Mouse (Mus musculus) embryo, embryonic 10.5 days (tissue): ENCODE results near the gene Pnmal1.
A peak's percentile ranks its signal among the peaks of the same experiment; 100 is the strongest.

Experiments used
- DNase-seq: peaks from one replicate; pipeline ENCODE4 v3.0.0-alpha.2; 2015; ENCODE audit warnings: low spot score

Gene Pnmal1

DNA sequence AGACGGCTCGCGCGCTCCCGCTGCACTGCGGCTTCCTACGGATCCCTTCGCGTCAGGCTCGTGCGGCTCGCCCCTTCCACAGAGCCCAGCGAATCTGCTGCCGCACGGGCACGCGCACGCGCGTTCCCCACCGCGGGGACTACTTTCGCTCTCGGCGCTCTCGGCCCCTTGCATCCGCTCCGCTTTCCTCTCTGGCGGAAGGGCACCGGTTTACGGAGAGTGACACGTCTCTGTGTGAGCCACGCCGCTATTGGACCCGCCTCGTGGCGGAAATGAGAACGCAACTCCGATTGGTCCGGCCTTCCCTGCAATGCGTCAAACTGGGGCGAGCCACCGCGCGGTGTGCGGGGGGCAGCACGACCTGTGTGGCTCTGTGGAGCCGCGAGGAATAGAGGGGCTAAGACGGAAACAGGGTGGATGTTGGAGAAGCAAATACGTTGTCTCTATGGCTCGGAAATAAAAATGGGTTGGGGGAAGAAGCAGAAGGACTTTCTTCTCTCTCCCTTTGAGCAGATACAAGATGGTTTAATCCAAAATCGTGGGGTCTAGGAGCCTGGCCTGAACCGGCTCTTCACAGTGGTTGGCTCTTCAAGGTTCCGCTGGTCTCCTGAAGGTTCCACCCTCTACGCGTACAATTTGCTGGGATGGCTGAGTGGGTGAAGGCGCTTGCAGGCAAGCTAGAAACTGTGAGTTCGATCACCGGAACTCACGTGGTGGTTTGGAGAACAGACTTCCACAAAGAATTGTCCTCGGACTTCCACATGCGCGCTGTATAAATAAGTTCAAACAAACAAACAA lies 35.2 kb upstream of the Pnmal1 start, which contains the start of gene Calm3:
Gene Calm3, minus strand, starts transcription at position 78 of the 798 bp plus-strand sequence.
- peak; percentile 100 for DNase-seq

DNA sequence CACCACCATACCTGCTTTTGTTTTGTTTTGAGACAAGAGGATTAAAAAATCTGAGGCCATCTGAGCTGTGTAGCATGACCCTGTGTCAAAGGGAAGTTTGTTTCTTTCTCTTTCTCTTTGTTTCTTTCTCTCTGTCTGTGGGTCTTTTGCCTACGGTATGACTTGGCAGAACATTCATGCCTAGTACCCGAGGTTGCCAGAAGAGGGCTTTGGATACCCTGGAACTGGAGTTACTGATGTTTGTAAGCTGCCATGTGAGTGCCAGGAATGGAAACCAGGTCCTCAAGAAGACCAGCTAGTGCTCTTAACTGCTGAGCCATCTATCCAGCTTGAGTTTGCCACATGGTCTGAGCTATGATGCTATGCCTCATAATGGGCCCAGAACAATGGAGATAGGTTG lies 31.1 kb upstream of the Pnmal1 start:
- no peak for DNase-seq

DNA sequence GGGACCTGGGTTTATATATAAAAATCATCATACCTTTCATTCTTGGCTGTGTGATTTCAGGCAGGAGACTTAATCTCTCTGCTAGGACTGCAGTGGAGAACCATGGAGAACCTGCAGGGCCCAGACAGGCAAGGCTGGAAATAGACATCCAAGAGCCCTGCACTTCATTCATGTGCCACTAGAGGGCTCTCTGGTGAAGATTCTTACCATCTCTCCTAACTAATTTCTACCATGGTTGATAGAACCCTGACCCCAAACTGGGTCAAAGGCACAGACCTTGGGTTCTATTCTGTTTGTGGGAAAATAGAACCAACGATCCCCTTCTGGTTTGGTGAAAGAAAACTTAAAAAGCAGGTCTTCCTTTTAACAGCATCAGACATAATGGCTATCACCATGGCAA lies 28.6 kb upstream of the Pnmal1 start:
- peak; percentile 88 for DNase-seq

DNA sequence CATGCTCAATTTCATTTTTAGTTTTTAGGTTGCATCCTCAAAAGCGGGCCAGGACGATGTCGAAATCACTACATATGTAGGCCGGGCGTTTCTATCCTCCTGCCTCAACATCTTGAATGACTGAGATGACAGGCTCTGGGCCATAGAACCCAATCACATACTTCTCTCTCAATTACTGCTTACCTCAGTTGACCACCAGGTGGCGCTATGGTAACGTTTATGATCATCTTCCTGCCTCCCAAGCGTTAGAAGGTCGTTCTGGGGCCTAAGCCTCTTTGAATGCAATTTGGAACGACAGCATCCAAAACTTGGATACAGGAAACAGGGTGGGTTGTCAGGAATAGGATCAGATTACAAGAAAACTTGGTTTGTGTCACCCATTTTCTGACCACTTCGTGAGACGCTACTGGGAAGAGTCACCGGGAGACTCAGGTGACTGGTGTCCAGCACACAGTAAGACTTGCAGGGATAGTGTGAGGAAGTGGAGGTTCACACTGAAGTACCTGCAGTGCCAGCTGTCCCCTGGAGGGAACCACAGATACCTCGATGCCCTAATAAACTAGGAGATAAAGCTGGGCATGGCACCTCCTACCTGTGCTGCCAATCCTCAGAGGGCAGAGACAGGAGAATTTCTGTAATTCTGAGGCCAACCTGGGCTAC lies 27.4 kb upstream of the Pnmal1 start:
- peak; percentile 96 for DNase-seq

DNA sequence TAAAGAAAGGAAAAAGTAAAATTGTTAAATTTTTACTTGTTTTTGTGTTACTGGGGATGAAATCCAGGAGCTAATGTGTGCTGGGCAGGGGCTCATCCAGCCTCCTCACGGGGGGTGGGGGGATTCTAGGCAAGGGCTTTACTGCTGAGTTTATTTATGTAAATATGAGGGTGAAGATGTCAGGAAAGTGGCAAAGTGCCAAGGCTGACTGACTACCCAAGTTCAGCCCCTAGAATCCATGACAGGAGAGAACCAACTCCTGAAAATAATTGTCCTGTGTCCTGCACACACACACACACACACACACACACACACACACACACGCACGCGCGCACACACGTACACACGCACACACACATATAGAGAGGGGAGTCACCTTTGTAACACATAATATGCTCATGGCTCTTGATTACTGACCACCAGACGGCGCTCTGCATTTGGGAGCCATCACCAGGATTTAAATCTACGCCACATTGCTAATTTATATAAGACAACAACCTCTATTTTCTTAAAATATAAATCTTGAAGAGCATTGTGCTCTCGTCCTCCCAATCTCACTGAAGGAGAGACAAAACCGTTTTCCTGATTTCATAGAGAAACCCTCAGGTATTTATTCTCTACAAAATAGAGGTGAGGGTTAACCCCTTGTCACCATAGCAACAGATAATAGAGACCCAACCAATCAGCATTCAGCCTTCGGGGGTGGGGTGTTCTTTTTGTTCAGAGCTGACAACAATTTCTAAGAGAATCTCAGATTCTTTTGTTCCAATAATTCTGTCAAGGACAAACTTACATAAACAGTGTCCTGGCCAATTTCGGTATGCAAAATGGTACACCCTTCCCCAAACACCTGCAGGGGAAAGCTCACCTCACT lies 26.5 kb upstream of the Pnmal1 start:
- DNase-seq, result peak; percentile 75

DNA sequence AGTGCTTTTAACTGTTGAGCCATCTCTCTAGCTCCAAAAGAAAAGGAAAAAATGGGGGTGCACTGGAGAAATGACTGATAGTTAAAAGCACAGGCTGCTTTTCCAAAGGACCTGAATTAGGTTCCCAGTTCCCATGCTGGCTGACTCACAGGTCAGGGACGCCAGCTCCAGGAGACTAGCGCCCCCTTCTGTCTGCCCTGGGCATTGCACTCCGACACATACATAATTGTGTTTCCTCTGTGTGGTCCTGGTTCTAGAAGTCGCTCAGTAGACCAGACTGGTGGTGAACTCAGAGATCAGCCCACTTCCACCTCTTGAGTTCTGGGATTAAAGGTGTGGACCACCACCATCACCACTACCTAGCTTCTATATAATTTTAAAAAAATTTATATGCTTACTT lies 22.2 kb upstream of the Pnmal1 start:
- DNase-seq, result no peak

DNA sequence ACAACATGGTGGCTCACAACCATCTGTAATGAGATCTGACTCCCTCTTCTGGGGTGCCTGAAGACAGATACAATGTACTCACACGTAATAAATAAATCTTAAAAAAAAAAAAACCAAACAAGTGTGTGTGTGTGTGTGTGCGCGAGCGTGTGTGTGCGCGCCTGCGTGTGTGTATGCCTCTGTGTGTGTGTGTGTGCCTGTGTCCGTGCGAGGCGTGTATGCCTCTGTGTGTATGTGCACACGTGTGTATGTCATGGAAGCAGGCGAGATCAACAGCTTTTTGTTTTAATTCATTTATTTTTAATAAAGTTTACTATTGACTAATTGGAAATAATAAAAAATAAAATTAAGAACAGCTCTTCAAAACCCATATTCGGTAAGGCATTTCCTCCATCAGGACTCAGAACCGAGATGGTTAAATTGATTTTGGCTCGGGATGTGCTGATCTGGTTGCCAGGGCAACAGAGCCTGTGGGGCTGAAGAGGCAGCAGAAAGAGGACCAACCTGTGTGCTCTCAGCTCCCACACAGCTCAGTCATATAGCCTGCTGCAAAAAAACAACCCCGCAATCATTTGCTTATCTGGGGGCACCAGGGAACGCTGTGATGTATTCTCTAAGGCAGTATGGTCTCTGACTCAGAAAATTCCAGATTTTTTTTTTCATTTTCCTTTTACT lies 21.2 kb upstream of the Pnmal1 start:
- no peak for DNase-seq

DNA sequence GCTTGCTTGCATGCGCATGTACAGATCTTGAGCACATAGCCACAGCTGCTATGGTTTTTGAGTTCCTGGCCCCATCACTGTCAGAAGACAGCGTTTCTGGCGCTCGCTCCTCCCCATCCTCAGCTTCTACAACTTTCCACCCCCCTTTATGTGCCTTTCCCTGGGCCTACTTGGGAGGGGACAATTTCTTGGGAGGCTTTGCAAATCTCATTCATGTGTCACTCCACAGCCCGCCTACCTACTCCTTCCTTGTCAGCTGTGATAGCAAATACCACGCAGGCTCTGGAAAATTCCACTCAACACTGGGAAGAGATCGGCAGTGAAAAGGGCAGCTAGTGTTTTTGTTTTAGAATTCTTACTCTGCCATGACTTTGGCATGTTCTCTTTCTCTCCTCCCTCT lies 19.2 kb upstream of the Pnmal1 start:
- DNase-seq, result no peak

DNA sequence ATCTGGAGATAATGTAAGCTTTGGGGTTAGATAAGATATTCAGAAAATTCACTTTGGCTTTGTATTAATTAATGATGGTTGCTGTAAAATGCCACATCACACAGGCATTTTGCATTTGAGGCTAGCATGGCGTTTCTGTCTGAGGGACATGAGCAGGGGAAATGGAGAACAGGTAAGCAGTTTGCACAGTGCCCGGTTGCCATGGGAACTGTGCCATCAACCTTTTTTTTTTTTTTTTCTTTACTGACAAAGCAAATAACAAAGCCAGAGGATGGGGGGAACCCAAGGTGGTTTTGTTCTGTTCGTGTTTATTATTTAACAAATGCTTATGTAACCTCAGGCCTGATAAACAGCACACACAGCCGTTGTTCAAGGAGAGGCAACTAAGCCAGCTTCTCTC lies 16.6 kb upstream of the Pnmal1 start:
- no peak for DNase-seq

DNA sequence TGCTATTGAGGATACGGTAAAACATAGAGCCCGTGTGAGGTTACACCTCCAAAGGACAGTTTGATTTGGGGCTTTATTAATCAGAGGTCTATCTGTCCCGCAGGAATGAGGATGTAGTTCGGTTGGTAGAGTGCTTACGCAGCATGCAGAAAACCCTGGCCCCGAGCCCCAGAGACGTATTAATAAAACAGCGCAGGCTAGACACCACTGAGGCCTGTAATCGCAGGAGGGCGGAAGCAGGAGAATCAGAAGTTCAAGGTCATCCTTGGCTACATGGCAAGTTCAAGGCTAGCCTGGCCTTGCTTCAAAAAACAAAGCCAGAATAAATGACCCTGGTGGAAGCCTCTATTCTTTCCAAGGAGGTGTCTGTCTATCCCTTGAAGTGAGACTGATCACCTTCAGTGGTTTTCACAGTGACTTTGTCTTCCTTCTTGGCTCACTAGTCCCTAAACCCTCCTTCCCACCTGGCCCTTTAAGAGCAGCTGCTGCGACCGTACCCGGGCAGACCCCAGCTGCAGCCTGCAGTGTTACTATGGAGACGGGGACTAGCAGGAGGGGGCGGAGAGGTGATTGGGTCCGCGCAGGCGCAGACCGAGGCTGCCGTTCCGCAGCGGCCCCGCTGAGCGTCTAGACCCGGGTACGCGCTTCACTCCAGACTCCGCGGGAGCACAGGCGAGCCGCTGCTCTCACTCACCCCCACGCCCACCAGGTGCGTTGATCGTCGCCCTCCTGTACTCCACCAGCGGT lies 15.2 kb upstream of the Pnmal1 start, which contains the start of gene Pnmal2:
Gene Pnmal2, plus strand, starts transcription at position 622 of the 747 bp plus-strand sequence.
- DNase-seq, result peak; percentile 93

DNA sequence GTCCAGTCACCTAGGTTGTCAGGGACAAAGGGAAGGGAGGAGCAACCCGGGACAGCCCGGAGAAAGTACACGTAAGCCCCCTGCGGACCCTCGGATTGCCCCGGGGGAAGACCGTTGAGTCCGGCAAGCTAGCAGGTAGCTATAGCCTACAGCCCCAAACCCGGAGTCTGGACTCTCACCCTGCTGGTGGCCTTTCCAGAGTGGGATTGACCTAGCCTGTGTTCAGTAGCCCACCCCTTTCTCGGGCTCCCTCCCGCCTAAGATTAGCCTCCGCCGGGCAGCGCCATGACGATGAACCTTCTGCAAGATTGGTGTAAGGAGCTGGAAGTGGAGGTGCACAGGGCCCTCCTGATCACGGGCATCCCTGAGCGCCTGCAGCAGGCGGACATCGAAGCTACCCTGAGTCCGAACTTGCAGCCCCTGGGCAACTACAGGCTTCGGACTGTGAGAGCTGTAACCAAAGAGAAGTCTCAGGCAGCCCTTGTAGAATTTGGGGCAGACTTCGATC lies 14.6 kb upstream of the Pnmal1 start:
- no peak for DNase-seq

DNA sequence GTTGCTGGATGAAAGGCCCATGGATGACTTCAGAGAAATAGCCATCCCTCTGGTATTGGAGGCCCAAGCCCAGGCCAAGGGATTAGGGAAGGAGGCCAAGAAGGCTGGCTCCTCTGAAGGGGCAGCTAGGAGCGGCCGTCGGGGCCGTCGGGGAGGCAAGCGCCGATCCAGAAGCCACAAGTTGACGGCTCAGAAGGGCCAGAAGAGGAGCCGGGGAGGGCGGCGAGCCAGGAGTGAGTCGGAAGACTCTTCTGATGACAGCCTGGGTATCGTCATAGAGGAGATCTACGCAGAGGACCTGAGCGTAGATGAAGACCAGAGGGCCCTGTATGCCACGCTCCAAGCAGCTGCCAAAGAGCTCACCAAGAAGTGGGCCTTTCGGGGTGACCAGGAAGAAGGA lies 14.1 kb upstream of the Pnmal1 start:
- no peak for DNase-seq

DNA sequence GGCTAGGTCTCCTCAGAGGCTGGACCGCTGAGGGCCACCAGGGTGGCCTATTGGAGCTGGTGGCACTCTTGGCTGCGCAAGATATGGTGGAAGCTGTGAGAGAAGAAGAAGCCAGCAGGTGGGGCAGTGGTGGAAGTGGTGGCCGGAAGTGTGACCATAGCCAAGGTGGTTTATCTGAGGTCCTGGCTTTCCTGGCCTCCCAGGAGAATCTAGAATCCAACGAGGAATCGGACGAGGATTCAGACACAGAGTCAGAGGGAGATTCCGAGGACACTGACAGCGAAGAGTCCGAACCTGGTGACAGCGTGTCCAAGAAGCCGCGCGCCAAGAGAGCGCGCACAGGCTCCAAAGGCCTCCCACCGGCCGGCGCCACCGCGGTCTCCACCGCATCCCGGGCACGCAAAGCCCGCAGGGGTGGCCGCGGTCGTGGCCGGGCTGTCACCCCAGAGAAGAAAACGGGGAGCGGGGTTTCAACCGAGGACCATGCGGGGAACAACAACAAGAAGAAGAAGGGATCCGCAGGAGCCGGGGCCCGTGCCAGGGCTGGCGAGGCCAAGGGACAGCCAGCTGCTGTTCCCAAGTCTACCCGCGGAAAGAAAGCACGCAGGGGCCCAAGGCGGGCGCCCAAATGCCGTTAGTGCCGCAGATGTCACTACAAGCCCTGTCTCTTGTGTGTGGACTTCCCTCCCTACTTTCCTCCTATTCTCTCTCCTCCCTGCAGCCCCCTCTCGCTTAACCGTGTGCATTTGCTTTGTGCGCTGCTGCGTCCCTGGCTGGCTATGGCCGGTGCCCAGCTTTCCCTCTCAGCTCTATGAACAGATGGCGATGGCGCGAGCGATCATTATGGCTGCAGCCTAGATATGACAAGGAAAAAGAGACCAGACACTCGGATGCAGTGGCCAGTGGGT lies 12.8 kb upstream of the Pnmal1 start:
- DNase-seq, result no peak

DNA sequence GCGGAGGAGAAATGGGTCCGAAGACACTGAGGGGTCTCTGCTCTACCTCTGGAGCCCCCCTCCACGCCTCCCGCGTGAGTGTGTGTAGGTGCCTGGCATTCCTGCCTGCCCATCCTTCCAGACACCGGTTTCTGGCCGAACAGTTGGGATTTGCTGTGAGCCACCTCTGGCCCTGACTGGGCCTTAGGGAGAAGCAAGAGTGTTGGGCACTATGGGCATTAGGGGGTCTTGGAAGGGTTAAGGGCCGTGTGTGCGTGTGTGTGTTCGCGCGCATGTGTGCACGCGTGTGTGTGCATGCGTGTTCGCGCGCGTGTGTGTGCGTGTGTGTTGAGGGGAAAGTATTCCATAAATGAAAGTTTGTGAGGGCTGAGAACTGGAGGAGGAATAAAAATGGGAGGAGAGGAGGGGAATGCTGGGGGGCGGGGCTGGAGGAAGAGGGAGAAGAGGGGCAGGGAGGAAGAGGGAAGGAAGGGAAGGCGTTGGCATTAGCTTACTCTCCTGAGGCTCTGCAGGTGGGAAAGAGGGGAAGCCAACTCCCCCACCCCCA lies 12.1 kb upstream of the Pnmal1 start:
- no peak for DNase-seq

DNA sequence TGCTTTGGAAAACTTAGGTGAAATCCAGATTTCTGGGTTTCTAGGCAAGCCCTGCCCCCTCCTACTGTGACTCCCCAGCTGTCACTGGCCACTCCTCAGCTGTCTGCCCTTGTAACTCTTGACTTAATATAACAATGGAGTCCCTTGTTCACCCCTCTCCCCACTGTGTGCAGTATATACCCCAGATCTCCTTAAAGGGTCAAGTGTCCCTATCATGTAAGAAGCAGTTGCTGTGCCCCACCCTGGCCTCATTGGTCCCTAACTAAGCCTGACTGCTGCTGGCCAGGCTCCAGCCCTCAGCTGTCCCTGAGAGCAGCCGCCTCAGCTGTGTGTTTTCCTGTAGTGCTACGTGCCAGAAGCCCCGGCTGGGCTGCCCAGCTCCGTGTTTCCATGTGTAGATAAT lies 11.5 kb upstream of the Pnmal1 start:
- no peak for DNase-seq

DNA sequence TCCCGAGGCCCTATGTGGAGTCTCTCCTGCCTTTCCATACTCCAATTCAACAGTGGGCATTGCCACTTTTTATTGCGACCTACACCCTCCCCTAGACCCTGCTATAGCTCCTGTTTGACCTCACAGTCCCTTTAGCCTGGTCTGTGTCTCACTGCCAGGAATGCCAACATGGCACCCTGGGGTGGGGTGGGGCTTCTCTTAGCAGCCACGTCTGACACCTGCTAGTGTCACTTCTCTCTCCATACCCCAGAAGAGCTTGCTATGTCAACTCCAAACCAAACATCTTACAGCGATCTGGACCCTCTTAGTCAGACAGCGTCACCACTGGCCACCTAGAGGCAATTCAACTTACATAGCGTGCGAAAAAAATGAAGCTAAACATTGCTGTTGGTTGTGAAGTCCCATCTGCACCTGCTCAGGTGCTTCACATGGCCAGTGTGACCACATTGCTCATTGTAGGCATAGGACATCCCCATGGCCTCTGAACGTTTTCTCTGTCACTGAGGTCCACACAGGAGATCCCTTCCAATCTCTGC lies 10.5 kb upstream of the Pnmal1 start:
- DNase-seq, result no peak

DNA sequence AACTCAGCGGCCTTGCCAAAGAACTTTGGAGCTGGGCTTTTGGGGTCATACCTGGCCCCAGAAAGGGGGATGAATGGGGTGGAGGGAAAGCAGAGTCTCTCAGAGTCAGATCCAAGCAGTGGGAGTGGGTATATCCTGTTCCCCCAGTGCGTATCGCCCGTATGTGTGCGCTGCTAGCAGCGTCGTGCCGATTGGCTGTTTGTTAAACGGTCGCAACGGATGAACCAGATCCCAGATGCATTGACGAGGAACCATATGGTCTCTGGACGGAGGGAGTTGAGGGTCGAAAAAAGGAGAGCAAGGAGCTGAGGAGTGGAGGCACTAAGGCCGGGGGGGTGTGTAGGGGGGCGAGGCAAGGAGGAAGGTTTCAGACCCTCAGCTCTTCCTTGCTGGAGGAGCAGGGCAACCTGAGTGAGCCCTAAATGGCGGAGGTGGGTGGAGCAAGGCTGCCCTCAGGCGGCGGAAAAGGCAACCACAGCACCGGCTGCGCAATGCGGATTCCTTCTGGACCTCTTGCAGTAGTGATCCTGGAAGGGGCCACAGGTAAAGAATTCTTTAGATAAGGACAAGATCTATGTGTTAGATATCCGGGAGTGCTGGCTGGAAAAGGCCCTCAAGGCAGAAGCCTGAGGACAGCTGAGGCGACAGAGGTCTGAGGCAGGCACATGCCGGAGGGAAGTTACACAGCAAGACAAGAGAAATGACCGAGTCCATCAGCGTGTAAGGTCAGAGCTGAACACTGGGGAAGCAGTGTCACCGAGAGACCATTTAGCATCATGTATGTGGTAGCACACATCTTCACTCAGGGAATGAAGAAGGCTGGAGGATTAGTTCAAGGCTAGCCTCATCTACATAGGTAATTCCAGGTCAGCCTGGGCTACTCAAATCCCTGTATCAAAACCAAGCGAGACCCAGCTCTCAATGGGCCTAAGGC lies 9.3 kb upstream of the Pnmal1 start:
- peak; percentile 88 for DNase-seq
